Mouse (Mus musculus): ENCODE data around the gene Olfr547. TPM values are rescaled to one million over a fixed set of nuclear protein-coding genes. Genes with fewer than 3 reads are reported as not detected.
"Not testable (repeated sequence)": the region's sequence is repeated elsewhere in the genome, so short reads cannot be mapped to it uniquely, and the experiment has no call there.

Olfr547 gene
- total RNA-seq (2021) = not detected
- long read RNA-seq = 0 reads

DNA sequence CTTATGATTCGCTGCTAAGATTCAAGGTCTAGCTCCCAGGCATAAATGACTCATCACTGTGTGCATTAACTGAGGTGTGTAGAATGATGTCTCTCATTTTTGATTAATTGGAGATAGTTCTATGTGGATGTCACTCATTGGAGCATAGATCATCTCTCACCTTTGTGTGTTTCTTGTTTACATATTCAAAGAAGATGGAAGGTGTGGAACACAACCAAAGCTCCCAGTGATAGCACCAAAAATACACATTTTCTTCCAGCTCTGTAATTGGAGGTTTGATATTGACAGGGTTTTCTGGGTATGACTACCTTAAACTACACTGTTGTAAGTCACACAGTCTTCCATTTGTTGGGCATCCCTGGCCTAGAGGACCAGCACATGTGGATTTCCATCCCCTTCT is at the start of gene Olfr547:
Olfr547 (plus strand) TSS at position 301 of the 400 bp plus-strand sequence.
- DNase-seq (ENCODE audit: low spot score in 2 of 2) = no peak

DNA sequence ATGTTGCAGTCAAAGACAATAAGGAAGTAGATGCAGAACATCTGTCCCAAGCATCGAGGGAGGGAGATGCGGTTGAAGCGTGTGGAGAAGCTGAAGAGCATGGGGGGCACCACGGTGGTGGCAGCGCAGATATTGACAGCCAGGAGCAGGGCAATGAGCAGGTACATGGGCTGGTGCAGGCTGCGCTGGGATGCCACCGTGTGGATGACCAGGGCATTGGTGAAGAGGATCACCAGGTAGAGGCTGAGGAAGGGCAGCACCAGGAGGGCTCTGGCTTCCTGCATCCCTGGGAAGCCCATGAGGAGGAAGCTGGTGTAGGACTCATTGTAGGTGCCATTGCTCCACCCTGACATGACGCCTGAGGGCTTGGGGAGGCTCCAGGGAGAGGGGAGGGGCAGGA is 49.8 kb upstream of the Olfr547 start:
- not testable (repeated sequence) for DNase-seq (ENCODE audit: low spot score in 2 of 2)

DNA sequence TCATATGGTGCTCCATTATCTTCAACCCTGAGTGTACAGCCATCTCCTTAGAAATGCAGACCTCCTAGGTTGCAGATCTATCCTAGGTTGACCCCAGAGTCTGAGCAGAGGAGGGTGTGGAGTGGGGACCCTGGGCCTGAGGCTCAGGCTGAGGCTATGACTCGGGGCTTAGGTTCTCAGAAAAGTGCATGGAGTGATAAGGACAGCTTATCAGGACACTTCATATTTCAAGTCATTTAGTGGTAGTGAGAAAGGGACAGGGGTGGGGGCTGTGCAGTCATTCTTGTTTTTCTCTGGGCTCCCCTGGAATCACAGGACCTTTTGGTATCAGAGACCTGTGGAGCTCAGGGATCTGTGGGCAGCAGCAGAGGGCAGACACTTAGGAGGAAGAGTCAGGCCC is 48.4 kb upstream of the Olfr547 start:
- DNase-seq (ENCODE audit: low spot score in 2 of 2) = no peak

DNA sequence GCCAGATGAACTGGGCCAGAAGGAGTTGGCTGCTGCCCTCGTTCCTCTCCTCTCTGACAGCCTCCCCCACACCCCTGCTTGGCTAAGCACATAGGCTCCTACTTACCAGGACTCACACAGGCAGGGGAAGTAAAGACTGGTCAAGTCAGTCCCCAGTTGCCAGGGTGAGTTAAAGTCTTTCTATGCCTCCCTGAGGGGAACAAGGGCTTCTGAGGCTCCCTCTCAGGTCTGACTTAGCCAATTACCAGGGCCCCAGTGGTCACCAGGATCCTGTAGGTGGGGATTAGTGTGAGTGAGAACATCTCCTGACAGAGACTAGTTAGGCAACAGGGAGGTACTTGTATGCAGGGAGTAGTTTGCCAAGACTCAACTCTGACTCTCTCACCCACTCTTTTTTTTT is 46.4 kb upstream of the Olfr547 start, which contains the start of gene Olfr544:
Olfr544 (minus strand) TSS at position 153 of the 400 bp plus-strand sequence.
- DNase-seq (ENCODE audit: low spot score in 2 of 2) = no peak

DNA sequence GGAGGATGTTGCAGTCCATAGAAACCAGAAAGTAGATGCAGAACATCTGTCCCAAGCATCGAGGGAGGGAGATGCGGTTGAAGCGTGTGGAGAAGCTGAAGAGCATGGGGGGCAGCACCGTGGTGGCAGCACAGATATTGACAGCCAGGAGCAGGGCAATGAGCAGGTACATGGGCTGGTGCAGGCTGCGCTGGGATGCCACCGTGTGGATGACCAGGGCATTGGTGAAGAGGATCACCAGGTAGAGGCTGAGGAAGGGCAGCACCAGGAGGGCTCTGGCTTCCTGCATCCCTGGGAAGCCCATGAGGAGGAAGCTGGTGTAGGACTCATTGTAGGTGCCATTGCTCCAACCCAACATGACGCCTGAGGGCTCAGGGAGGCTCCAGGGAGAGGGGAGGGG is 40.1 kb upstream of the Olfr547 start:
- DNase-seq (ENCODE audit: low spot score in 2 of 2) = not testable (repeated sequence)

DNA sequence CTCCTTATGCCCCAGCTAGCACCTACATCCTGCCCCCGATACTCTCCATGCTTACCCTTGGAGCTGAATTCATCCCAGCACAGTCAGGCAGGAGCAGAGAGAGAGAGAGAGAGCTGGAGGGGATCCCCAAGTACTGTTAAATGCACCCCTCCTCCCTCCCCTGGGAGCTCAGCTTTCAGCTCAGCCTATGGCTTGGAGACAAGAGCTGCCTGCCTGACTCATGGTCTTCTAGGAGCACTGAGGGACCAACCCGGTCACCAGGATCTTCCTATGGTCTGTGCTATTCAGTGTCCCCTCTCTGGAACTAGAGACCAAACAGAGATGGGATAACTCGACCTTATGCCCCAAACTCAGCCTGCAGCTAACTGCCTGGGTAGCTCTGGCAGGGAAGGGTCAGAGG is 35.1 kb upstream of the Olfr547 start, which contains the start of gene Olfr545:
Olfr545 (minus strand) TSS at position 101 of the 400 bp plus-strand sequence.
- no peak for DNase-seq (ENCODE audit: low spot score in 2 of 2)

DNA sequence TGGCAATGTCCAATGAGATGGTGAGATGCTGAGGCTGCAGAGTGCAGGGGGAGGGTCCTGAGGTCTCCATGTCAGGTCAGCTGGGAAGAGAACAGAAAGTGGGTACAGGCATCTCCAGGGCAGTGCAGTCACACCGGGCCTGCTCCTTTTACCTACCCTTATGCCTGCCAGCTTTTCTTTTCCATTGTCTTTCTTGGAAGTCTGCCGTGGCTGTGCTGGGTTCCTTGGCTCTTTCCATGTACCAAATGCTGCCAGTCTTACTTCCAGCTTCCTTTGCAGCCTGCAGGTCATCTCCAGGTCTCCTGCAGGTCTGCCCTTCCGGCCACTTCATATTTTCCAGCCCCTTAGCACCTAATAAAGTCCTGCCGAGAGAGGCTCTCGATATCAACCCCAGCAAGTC is 32.6 kb upstream of the Olfr547 start:
- no peak for DNase-seq (ENCODE audit: low spot score in 2 of 2)

DNA sequence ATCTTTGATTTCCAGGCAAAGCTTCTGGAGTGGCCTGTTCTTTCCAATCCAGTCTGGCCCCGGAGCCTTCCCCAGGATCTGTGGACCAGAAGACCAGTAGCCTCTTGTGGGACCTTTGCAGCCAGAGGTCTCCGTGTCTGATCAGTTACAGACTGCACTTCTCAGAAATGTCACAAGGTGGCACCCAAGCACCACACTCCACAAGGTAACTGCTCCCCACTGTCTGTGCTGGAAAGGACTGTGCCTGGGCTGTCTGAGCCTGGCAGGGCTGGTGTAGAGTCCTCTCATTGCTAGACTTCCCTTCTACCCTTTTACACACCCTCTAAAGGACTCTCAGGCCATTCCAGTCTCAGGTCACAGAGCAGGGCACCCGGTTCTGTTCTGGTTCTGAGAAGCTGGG is 27.7 kb upstream of the Olfr547 start:
- DNase-seq (ENCODE audit: low spot score in 2 of 2) = peak; percentile 85 to 86

DNA sequence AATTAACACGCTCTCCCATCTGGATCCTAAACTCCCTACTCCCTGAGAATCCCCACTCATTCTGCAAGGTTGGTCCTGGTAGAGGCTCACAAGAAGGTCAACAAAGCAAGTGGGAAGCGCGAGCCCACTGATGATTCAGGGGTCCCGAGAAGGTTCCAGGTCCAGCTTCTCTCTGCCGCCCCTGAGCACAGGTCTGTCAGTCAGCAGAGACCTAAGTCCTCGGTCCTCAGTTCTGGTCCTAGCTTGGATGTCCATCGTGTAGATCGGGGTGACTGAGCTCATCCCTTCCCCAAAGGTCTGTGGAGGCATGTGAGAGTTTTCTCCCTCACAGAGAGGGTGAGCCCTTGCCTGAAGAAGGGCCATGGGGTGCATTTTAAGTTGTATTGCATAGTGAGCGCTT is 26.5 kb upstream of the Olfr547 start:
- no peak for DNase-seq (ENCODE audit: low spot score in 2 of 2)

DNA sequence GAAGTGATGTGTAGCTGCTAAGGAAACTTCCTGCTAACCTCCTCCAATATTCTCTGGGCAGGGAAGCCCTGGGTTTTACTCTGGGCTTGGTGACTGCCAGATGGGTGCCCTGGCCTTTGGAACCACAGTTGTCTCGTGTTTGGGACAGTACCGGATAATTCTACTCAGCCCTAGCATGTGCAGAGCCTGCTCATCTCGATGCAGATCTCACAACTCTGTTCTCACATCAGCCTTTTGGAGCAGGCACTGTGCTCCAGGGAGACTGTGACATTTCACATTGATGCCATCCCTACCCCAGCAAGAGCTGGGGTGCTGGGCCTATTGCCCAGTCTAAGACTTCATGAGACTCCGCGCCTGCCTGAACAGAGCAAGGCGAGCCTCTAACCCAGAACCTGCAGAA is 25.9 kb upstream of the Olfr547 start:
- no peak for DNase-seq (ENCODE audit: low spot score in 2 of 2)

DNA sequence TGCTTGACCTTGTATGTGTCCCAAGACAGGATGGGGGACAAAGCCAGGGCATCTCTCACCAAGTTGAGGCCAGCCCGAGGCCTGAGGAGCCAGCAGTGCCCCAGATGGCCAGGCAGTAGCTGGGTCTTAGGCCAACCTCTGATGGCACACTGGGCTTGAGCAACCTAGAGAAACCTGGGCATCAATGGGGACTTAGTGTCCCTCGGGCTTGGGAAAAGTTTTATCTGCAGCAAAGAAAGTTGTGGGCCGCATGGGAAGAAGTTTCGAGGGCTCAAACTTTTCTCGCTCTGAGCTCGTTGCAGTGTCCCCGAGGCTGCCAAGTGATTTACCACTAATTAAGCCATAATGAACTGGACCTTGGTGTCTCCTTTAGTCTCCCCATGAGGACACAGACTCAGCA is 24.8 kb upstream of the Olfr547 start:
- DNase-seq (ENCODE audit: low spot score in 2 of 2) = no peak

DNA sequence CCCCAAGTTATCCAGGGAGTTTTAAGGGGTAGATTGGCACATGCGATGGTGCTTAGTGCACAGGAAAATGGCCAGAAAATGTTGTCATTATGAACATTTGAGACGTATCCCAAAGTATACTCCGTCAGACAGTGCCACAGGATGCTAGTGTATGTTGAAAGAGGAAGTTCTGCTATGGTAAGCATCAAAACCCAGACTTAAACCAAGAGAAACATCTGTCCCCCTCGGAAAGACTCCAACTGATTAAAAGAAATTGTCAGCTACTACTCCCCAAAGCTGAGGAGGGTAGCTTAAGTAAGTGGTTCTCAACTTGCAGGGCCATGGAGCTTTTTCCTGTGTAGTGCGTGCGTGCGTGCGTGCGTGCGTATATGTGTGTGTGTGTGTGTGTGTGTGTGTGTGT is 22.6 kb upstream of the Olfr547 start:
- no peak for DNase-seq (ENCODE audit: low spot score in 2 of 2)

DNA sequence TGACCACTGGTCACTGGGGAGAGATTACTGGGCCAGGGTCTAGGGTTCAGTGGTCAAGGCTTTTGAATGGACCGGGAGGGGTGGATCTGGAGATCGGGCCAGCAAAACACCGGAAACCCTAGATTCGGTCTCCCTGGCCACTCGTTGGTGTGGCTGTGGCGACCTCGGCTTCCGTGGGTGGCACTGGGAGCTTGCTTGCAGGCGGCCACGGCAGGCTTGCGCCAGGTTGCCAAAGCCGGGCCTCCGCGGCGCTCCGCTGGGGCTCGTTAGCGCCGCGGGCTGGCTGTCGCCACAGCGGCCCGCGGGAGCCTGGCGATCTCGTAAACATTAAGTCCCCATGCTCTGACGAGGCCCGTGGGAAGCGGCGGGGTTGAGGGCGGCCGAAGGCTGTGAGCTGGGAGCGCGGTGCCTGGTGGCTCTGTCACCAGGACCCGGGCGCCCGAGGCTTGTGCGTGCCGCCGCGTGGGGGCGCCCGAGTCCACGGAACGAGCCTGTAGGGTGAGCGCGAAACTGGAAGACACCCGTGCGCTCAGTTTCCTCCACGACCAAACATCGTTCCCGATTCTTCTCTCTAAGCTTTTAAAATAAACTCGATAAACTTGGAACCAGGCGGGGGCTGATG is 21.6 kb upstream of the Olfr547 start:
- peak; percentile 92 to 95 for DNase-seq (ENCODE audit: low spot score in 2 of 2)

DNA sequence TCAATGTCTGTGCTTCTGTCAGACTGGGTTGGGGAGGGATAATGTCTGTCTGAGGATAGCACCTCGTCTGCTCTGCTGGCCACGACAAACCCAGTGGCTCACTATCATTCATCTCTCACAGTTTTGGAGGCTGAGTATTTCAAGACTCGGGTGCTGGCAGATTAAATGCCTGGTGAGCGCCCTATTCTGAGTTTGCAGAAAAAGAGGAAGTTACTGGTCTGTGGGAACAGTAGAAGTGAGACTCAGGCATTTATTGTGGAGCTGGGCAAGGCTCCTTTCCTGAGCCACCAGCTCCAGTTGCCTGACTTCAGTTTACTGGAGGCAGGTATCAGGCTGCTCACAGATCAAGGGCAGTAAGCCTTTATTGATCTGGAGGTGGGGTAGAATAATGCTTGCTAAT is 20.4 kb upstream of the Olfr547 start:
- no peak for DNase-seq (ENCODE audit: low spot score in 2 of 2)

DNA sequence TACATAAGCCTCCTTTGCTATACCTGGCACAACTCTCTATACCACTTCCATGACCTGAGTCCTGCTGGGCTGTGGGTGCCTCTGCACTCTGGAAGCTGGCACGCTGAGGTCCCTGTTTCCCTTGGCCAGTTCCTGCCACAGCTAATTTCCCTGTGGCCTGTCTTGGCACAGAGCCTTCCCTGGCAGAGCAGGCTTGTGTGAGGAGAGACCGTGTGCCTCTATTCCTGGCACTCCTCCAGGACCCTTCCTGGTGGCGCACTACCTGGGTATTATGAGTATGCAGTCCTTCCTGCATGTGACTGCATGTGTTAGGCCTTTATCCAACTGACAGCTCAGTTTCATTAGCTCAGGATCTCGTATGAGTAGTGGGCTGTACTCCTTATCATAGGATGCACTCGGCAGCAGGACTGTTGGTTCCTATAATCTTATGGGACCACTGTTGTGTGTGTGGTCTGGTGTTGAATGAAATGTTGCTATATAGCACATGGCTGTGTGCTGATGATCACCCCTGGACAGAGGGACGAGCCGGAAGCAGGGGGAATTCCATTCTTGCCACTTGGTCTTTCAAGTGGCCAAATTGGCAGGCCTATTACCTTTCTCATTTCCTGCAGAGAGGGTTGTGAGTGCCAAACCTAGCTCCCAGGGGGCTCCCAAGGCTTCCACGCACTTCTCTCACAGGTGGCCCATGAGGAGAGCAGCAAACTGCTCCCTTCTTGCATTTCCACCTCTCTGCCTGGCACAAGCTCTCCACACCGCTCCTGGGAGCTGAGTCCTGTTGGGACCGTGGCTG is 18.1 kb upstream of the Olfr547 start:
- DNase-seq (ENCODE audit: low spot score in 2 of 2) = peak in 1 of 2 experiments; percentile 38

DNA sequence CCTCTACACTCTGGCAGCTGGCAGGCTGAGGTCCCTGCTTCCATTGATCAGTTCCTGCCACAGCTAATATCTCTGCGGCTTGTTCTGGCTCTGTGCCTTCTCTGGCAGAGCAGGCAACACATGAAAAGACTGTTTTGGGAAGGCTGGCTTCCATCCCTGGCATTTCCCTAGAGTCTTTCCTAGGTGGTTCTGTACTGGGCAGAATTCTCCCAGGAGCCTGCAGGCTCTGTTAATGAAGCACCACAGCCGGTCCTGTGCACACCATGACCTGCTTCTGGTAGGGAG is 17.6 kb upstream of the Olfr547 start:
- peak; percentile 46 to 67 for DNase-seq (ENCODE audit: low spot score in 2 of 2)

DNA sequence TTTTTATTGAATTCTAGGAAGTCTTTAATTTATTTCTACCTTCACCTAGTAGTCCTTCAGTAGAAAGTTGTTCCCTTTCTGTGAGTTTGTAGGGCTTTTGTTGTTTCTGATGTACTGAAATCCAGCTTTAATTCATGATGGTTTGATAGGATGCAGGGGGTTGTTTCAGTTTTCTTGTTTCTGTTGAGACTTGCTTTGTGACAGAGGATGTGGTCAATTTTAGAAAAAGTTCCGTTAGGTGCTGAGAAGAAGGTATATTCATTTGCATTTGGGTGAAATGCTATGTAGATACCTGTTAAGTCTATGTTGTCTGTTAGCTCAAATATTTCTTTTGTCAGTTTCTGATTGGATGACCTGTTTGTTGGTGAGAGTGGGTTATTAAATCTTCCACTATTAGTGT is 5.5 kb upstream of the Olfr547 start:
- no peak for DNase-seq (ENCODE audit: low spot score in 2 of 2)

DNA sequence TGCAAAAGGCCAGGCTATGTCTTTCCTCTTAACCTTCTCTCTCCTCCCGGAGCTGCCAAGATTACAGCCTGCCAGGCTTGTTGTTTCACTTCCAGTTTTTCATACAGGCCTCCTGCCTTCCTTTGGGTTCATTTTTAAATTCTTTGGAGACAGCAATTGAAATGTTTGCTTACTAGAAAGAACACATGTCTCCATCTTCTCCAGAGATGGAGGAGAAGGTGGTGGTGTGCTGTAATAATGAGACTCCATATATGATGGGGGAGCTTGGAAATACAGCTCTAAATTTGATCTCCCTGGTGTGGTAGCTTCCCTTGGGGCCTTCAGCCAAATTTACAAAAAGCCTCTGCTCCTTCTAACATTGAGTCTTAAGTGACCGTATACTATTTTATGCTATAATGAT is 6.0 kb downstream of the Olfr547 start, which contains the start of gene Olfr548-ps1:
Olfr548-ps1 (plus strand) TSS at position 301 of the 400 bp plus-strand sequence.
- DNase-seq (ENCODE audit: low spot score in 2 of 2) = no peak

DNA sequence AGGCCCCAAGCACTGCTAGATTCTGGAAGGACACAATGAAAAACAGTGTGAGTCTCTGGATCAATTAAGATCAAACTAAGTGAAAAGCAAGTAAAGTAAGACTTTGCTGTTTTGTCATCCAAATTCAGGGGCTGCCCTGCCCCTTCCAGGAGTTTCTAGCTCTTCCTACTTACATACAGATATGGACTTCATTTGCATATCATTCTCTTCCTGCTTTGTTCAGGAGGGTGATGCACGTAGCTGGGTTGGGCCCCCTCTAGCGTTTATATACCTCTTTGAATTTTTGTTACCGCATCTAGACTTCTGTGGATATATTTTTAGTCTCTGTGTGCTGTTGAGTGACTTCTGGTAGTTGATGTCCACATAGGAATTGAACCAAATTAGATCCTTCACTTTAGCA is 6.7 kb downstream of the Olfr547 start:
- DNase-seq (ENCODE audit: low spot score in 2 of 2) = no peak

DNA sequence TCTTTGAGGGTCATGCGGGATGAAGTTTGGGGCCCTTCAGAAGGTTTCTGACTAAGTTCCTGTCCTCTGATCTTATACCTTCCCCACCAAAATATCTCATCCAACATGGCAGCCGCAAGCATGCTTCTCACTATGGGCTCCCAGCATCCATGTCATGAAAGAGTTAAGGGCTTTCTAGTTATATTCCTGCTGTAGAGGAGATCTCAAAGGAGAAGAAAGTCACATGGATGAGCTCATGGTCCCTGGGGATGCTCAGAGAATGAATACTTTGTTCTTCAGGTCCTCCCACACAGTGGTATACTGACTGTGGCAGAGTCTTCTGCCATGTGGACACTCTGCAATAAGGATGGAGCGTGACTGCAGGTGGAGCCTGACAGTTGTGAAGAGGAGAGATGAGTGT is 15.0 kb downstream of the Olfr547 start, which contains the start of gene Olfr549:
Olfr549 (plus strand) TSS at position 301 of the 400 bp plus-strand sequence.
- DNase-seq (ENCODE audit: low spot score in 2 of 2) = no peak

DNA sequence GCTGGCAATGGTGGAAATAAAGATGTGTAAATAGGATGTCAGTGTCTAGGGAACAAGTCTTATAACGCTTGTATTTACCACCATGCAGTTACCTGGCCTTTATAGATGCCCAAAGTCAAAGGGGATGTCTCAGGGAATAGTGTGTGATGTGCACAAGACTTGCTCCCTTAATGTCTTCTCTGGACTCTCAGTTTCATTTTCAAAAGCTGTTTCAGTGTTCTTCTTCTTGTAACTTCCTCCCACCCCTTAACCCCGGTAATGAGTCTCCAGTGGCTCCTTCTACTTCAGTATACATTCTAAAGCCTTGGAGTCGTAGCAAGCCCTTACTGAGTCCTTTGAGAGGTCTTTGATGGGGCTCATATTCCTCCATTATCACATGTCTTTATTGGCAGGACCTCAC is 18.7 kb downstream of the Olfr547 start:
- DNase-seq (ENCODE audit: low spot score in 2 of 2) = no peak

Measured in layer of hippocampus, postnatal 10 days (tissue).